Mouse (Mus musculus): ENCODE measurements around the gene Akr1c12.

- no peak for TF ChIP-seq USF1 (IDR thresholded peaks at IDR 0.05; ENCODE audit: low read depth, low read length)
- TF ChIP-seq CTCF (conservative IDR thresholded peaks at IDR 0.05 in 1 of 2, IDR thresholded peaks at IDR 0.05 in 1 of 2; ENCODE audit: low read depth in 2 of 2, low read length in 2 of 2) = no peak
- no peak for TF ChIP-seq MAX (IDR thresholded peaks at IDR 0.05; ENCODE audit: low read length)
- no peak for TF ChIP-seq TCF12 (IDR thresholded peaks at IDR 0.05; ENCODE audit: low read depth, low read length)
- TF ChIP-seq POLR2A (IDR thresholded peaks at IDR 0.05; ENCODE audit: low read depth, low read length) = no peak
- no peak for TF ChIP-seq SIN3A (IDR thresholded peaks at IDR 0.05; ENCODE audit: low read length)
- no peak for TF ChIP-seq JUND (conservative IDR thresholded peaks at IDR 0.05; ENCODE audit: low read depth, low read length)
- no peak for TF ChIP-seq NELFE (IDR thresholded peaks at IDR 0.05; ENCODE audit: low read depth, low read length)
- no peak for TF ChIP-seq EP300 (IDR thresholded peaks at IDR 0.05; ENCODE audit: low read length)
- no peak for TF ChIP-seq E2F4 (IDR thresholded peaks at IDR 0.05; ENCODE audit: insufficient replicate concordance, low read depth, low read length)
- no peak for TF ChIP-seq JUN (IDR thresholded peaks at IDR 0.05; ENCODE audit: insufficient read depth, low read depth, low read length)
These were observed 39.5 kb upstream of the Akr1c12 start for GRCm38 (mm10) chr13:4318773-4319172.

Data from CH12.LX (cell line).